Mouse (Mus musculus) lung, postnatal 14 days (tissue): ENCODE data around the gene Tfcp2l1.

Source experiments
- DNase-seq: peaks from one replicate; pipeline ENCODE4 v3.0.0; 2021

The Tfcp2l1 gene

DNA sequence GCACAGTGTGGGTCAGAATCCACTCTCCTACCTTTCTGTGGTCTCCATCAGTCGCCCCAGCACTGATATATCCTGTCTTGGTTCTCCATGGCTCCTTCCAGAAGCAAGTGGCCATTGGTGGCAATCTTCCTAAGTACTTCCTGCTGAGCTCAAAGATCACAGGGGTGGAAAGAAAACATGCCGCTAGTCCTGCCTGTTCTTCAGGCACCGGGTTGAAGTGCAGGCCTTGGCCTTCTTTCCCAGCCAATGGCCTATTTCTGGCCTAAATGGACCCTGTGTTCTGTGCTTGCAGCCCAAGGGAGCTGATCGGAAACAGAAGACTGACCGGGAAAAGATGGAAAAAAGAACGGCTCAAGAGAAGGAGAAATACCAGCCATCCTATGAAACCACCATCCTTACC, 31.0 kb downstream of the Tfcp2l1 start:
- no peak for DNase-seq

DNA sequence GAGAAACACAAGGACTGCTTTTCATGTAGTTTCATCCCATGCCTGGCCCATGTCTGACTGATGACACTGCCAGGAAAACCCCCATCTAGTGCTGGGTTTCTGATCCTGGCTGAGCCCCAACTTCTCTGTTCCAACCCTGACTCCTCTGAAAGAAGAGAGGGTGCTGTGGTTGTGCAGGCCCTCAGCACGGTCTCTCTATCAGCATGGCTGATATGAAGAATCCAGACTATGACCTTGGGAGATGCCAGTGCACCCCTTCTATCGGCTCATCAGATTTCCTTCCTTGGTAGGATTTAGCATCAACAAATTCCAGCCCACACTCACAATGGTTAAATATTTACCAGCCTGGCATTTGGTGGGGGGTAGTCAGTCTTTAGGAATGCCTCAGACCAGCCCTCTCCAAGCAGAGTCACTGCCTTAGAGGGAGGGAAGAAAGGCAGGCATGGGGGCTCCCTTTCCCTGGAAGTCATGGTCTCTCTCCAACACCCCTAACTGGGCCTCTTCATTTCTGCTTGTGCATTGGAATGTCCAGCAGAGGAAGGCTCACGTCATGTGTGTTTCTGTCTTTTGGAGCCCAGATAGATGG, 33.2 kb downstream of the Tfcp2l1 start:
- no peak for DNase-seq

GRCm38 (mm10) chr1:118663062-118663461, 35.3 kb downstream of the Tfcp2l1 start:
- no peak for DNase-seq

GRCm38 (mm10) chr1:118667536-118667935, 39.8 kb downstream of the Tfcp2l1 start:
- DNase-seq = no peak

- peak; percentile 7 for DNase-seq
These were observed 44.5 kb downstream of the Tfcp2l1 start for GRCm38 (mm10) chr1:118672196-118672595.

- DNase-seq = no peak
These were observed 46.4 kb downstream of the Tfcp2l1 start for GRCm38 (mm10) chr1:118674176-118674575.

GRCm38 (mm10) chr1:118681980-118682379, 54.2 kb downstream of the Tfcp2l1 start:
- no peak for DNase-seq

DNA sequence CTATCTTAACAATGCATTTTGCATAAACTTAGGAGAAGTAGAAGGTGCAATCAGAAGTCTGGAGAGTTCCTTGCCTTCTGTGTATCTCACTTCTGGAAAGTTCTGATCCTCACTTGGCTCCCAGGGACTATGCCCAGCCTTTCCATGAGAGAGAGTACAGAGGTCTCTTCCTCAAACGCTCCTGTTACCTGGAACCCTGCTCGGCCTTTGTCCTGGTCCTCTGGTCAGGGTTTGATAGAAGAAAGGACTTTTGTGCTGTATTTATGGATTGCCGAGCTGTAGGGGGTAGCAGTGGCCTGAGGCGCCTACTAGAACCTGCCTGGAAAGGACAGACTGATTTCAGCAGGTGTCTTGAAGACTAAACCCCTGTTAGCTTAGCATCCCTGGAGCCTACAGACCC, 55.9 kb downstream of the Tfcp2l1 start:
- DNase-seq = no peak

DNA sequence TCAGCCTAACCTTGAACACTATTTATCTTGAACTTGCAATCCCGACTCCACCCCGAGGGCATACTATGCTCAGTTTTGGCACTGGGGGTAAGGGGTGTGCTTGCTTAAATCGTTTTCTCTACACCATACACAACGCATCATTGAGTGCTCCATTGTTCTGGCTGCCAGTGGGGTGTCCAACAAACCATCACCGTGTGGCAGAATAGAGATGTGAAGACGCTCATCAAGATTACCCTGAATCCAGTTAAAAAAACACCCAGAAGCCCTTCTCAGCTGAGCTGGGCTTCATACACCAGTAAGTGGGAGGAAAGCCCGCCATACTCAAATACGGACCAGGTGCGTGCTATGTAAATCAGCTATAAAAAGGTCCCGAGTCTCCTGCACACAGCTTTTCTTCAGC, 60.0 kb downstream of the Tfcp2l1 start:
- DNase-seq = no peak

GRCm38 (mm10) chr1:118689830-118690229, 62.1 kb downstream of the Tfcp2l1 start:
- DNase-seq = peak; percentile 62

- DNase-seq = peak; percentile 42
These were observed 66.7 kb downstream of the Tfcp2l1 start for GRCm38 (mm10) chr1:118694436-118694835.

DNA sequence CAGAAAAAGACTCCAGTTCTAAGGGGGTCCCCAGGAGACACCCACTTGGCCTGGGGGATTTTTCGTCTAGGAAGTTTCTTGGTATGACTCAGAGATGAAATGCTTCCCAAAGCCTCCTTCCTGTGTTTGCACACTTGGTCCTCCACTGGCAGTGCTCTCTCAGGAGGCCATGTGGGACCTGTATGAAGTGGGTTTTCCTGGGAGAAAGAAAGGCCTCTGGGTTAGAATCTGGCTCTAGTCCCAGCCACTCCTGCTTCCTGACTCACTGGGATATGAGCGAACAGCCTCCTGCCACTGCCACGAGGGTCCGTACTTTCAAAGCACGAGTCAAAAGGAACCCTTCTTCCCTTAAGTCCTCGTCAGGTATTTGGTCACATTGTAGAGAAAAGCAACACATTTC, 70.2 kb downstream of the Tfcp2l1 start:
- DNase-seq = peak; percentile 22

GRCm38 (mm10) chr1:118699118-118699890, 71.6 kb downstream of the Tfcp2l1 start:
- DNase-seq = no peak

- no peak for DNase-seq
These were observed 72.2 kb downstream of the Tfcp2l1 start for GRCm38 (mm10) chr1:118699961-118700360.

DNA sequence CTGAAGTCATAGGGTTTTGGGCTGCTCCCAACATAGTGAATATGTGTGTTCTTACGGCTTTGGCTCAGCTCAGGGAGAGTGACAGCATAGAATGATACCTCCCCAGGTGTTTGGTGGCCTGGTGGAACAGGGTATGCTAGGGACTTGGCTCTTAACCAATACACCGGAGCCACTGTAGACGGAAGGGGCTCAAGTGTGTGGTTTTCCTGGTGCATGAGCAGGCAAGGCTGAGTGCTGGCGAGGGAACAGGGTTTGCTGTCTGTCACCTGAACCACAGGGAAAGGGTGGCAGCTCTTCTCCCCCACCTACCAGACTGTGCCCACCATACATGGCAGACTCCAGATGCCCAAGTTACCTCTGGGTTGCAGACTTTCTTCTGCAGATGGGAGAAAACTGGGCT, 83.9 kb downstream of the Tfcp2l1 start:
- no peak for DNase-seq

GRCm38 (mm10) chr1:118716225-118716624, 88.5 kb downstream of the Tfcp2l1 start:
- no peak for DNase-seq

DNA sequence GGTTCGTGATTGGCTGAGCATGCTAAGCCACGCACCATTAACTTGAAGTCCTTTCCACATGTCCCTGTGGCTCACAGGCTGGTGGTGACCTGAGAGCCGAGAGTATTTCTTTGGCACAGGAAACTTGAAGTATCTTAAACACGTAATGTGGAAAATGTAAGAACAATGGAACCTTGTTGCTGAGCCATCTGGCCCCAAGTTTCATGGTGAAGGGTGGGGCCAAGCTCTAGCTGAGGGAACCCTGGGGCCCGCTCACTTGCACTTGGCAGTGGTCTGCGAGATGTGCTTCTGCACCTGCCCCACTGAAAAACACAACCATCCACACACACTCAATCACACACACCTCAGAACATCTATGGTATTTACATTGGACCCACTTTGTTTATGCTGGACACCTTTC, 90.3 kb downstream of the Tfcp2l1 start:
- DNase-seq = no peak

DNA sequence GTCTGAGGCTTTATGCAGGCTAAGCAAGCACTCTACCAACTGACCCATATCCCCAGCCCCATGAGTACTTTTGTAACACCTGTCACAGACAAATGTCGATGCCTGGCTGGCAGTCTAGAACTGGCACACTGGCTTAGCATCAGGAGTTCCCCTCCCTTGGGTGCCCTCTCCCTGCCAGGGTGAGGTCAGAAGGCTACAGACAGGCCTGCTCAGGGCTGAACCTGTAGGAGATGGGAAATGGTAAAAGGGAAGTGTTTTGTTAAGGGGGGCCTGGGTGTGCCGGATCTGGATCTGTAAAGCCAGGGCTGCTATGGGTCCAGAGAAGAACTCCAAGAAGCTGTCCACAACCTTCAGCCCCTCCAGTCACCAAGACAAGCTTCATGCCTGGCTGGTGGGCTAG, 92.0 kb downstream of the Tfcp2l1 start:
- DNase-seq = no peak

DNA sequence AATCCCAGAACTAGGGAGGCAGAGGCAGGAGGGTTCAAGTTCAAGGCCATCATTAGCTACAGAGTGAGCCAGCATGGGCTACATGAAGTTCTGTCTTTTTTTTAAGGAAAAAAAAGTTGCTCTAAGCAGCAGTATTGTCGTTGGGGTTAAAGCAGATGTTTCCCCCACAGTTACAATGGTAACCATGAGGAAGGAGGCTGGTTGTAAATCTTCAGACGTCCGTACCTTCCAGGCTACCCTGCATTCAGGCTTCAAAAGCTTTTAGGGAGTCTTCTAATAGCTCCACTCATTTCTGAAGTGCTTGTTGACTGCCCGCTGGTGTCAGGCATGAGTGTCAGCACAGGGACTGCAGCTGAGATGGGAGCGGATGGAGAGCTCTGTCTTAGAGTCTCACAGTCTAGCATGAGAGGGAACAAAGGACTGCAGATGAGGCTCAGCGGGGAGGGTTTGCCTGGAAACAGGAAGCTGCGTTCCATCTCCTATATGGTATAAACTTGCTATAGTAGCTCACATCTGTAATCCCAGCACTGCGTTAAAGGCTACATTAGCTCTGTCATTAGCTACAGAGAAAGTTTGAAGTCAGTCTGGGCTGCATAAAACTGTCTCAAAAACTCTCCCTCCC, 92.8 kb downstream of the Tfcp2l1 start:
- DNase-seq = no peak

GRCm38 (mm10) chr1:118727075-118727474, 99.3 kb downstream of the Tfcp2l1 start:
- no peak for DNase-seq

DNA sequence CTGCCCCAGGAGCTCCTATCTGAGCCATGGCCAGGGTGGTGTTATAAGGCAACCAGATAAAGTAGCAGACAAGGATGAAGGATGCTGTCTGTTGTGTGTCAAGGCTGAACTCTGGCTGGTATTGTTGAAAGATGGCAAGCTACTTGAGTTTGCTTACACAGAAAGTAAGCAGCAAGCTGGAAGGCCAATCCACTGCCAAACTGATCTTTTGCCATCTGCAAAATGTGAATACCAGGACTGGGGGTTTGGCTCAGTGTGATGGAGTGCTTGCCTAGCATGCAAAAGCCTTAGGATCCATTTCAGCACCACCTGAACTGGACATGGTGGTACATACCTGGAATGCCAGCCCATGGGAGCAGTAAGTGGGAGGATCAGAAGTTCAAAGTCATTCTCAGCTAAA, 101.1 kb downstream of the Tfcp2l1 start:
- no peak for DNase-seq
